Mouse (Mus musculus) adrenal gland, postnatal 36 days (tissue): ENCODE results near the gene Olfr772. TPM values are rescaled to one million over a fixed set of nuclear protein-coding genes. Genes with fewer than 3 reads are reported as not detected.
"Not testable (repeated sequence)": the region's sequence is repeated elsewhere in the genome, so short reads cannot be mapped to it uniquely, and the experiment has no call there.

Experiments used
- DNase-seq, 2 experiments: peaks; one replicate each; pipeline ENCODE4 v3.0.0; 2021; ENCODE audit warnings: mixed read lengths in 1 of 2
- long read RNA-seq, 2 experiments: library from polyadenylated mRNA; stranded (forward); transcript quantifications; one replicate each; pipeline ENCODE4 v2.0.0; 2021; ENCODE audit warnings: borderline sequencing depth in 2 of 2
- total RNA-seq, 2 experiments: library from RNA; stranded (reverse); gene quantifications; 2 replicates each; pipeline ENCODE4 v1.2.3; 2021

The Olfr772 gene
- not detected for total RNA-seq
- long read RNA-seq, experiment 1: 0 reads
- long read RNA-seq, experiment 2: 0 reads

- not testable (repeated sequence) for DNase-seq
Measured at GRCm38 (mm10) chr10:129177821-129178220, at the start of gene Olfr772. Gene Olfr772 (minus strand): TSS chr10:129177921.

- DNase-seq: not testable (repeated sequence)
Measured at GRCm38 (mm10) chr10:129187319-129187718, 9.6 kb upstream of the Olfr772 start, which contains the start of gene Olfr773. Gene Olfr773 (minus strand): TSS chr10:129187419.

- DNase-seq: no peak
Measured at GRCm38 (mm10) chr10:129164651-129165050, 13.1 kb downstream of the Olfr772 start, which contains the start of gene Olfr771. Gene Olfr771 (minus strand): TSS chr10:129164751.

- no peak for DNase-seq
Measured at GRCm38 (mm10) chr10:129138898-129139297, 38.8 kb downstream of the Olfr772 start, which contains the start of gene Olfr770. Gene Olfr770 (minus strand): TSS chr10:129138998.

Other genes with a start within 250 kb of the Olfr772 start
- 10 to 100 TPM; 10.4 to 16.0 TPM for gene Itga7, start 244.1 kb downstream of the Olfr772 start, total RNA-seq
- under 1 TPM; 0.30 to 0.76 TPM for gene Mettl7b, start 216.9 kb downstream of the Olfr772 start, total RNA-seq
- not detected for gene Olfr9, start 188.5 kb downstream of the Olfr772 start, total RNA-seq
- gene Olfr763, start 167.1 kb downstream of the Olfr772 start, total RNA-seq: not detected
- gene Olfr764-ps1, start 138.0 kb downstream of the Olfr772 start, total RNA-seq: not detected
- gene Olfr765, start 127.9 kb downstream of the Olfr772 start, total RNA-seq: not detected
- gene Olfr766-ps1, start 108.9 kb downstream of the Olfr772 start, total RNA-seq: not detected
- not detected for gene Olfr767, start 95.0 kb downstream of the Olfr772 start, total RNA-seq
- not detected for gene Olfr768, start 78.5 kb downstream of the Olfr772 start, total RNA-seq
- not detected for gene Olfr769, start 60.1 kb downstream of the Olfr772 start, total RNA-seq
- gene Olfr770, start 38.9 kb downstream of the Olfr772 start, total RNA-seq: not detected
- not detected for gene Olfr771, start 13.2 kb downstream of the Olfr772 start, total RNA-seq
- gene Olfr773, start 9.5 kb upstream of the Olfr772 start, total RNA-seq: not detected
- gene Olfr774, start 58.3 kb upstream of the Olfr772 start, total RNA-seq: not detected
- not detected for gene Olfr775, start 70.5 kb upstream of the Olfr772 start, total RNA-seq
- gene Olfr776, start 81.2 kb upstream of the Olfr772 start, total RNA-seq: not detected
- not detected for gene Olfr777, start 93.6 kb upstream of the Olfr772 start, total RNA-seq
- gene Olfr780, start 140.2 kb upstream of the Olfr772 start, total RNA-seq: not detected
- gene Olfr781, start 150.9 kb upstream of the Olfr772 start, total RNA-seq: not detected
- not detected for gene Olfr782, start 170.9 kb upstream of the Olfr772 start, total RNA-seq
- not detected for gene Olfr784, start 206.2 kb upstream of the Olfr772 start, total RNA-seq
- gene Olfr785, start 227.5 kb upstream of the Olfr772 start, total RNA-seq: not detected
- not detected for gene Olfr786, start 249.4 kb upstream of the Olfr772 start, total RNA-seq